Mouse (Mus musculus): Measurements from ENCODE around the gene Nos1ap. TPM values are rescaled to one million over a fixed set of nuclear protein-coding genes. Genes with fewer than 3 reads are reported as not detected.

The Nos1ap gene
- polyA plus RNA-seq, 1 experiment: 79.8 TPM

GRCm38 (mm10) chr1:170496221-170496620, 93.4 kb downstream of the Nos1ap start:
- H3K4me3 ChIP-seq (ENCODE audit: low read depth, low read length): no peak overlapping the region
- WGBS: 88% methylated on average over 8 of the region's 8 CpGs
- peaks cover 10% of the 10 kb centered on the region for H3K4me1 ChIP-seq (ENCODE audit: control insufficient read depth, insufficient read depth, insufficient read length, low read length)
- no peak for TF ChIP-seq CTCF (IDR thresholded peaks at IDR 0.05; ENCODE audit: extremely low read depth, insufficient read length, insufficient replicate concordance, low read depth, low read length)
- no peak for TF ChIP-seq POLR2A (IDR thresholded peaks at IDR 0.05; ENCODE audit: low read depth, low read length)
- no peaks in the 10 kb centered on the region for H3K36me3 ChIP-seq (ENCODE audit: control insufficient read depth, insufficient read depth, low read length)
- H3K27me3 ChIP-seq (ENCODE audit: control insufficient read depth, insufficient read depth, low read length): no peaks in the 10 kb centered on the region
- no peak overlapping the region for H3K27ac ChIP-seq (ENCODE audit: insufficient read depth, low read depth, low read length)

- Histone ChIP-seq H3K4me1 (ENCODE audit: control insufficient read depth, insufficient read depth, insufficient read length, low read length) (peaks cover 10% of the 10 kb centered on the region), H3K27ac (ENCODE audit: insufficient read depth, low read depth, low read length) (no peak overlapping the region), H3K4me3 (ENCODE audit: low read depth, low read length) (no peak overlapping the region), H3K27me3 (ENCODE audit: control insufficient read depth, insufficient read depth, low read length) (no peaks in the 10 kb centered on the region), H3K36me3 (ENCODE audit: control insufficient read depth, insufficient read depth, low read length) (no peaks in the 10 kb centered on the region)
- TF ChIP-seq POLR2A (IDR thresholded peaks at IDR 0.05; ENCODE audit: low read depth, low read length): no peak
- TF ChIP-seq CTCF (IDR thresholded peaks at IDR 0.05; ENCODE audit: extremely low read depth, insufficient read length, insufficient replicate concordance, low read depth, low read length): no peak
- 28% methylated on average over 13 of the region's 13 CpGs for WGBS
These were observed 94.0 kb downstream of the Nos1ap start for GRCm38 (mm10) chr1:170495538-170496183.

- H3K36me3 ChIP-seq (ENCODE audit: control insufficient read depth, insufficient read depth, low read length): no peaks in the 10 kb centered on the region
- no peak overlapping the region for H3K27ac ChIP-seq (ENCODE audit: insufficient read depth, low read depth, low read length)
- TF ChIP-seq CTCF (IDR thresholded peaks at IDR 0.05; ENCODE audit: extremely low read depth, insufficient read length, insufficient replicate concordance, low read depth, low read length) (no peak), POLR2A (IDR thresholded peaks at IDR 0.05; ENCODE audit: low read depth, low read length) (no peak)
- H3K4me1 ChIP-seq (ENCODE audit: control insufficient read depth, insufficient read depth, insufficient read length, low read length): peaks cover 10% of the 10 kb centered on the region
- 76% methylated on average over 2 of the region's 2 CpGs for WGBS
- H3K4me3 ChIP-seq (ENCODE audit: low read depth, low read length): no peak overlapping the region
- no peaks in the 10 kb centered on the region for H3K27me3 ChIP-seq (ENCODE audit: control insufficient read depth, insufficient read depth, low read length)
These were observed 97.1 kb downstream of the Nos1ap start for GRCm38 (mm10) chr1:170492527-170492926.

GRCm38 (mm10) chr1:170492027-170492426, 97.6 kb downstream of the Nos1ap start:
- Histone ChIP-seq H3K4me3 (ENCODE audit: low read depth, low read length) (no peak overlapping the region), H3K27ac (ENCODE audit: insufficient read depth, low read depth, low read length) (no peak overlapping the region), H3K27me3 (ENCODE audit: control insufficient read depth, insufficient read depth, low read length) (no peaks in the 10 kb centered on the region), H3K36me3 (ENCODE audit: control insufficient read depth, insufficient read depth, low read length) (no peaks in the 10 kb centered on the region), H3K4me1 (ENCODE audit: control insufficient read depth, insufficient read depth, insufficient read length, low read length) (peaks cover 10% of the 10 kb centered on the region)
- 67% methylated on average over 4 of the region's 4 CpGs for WGBS
- TF ChIP-seq CTCF (IDR thresholded peaks at IDR 0.05; ENCODE audit: extremely low read depth, insufficient read length, insufficient replicate concordance, low read depth, low read length) (no peak), POLR2A (IDR thresholded peaks at IDR 0.05; ENCODE audit: low read depth, low read length) (no peak)

GRCm38 (mm10) chr1:170489936-170490335, 99.7 kb downstream of the Nos1ap start:
- peaks cover 3% of the 10 kb centered on the region; the same call in 1 of the 2 replicates for H3K4me1 ChIP-seq (ENCODE audit: control insufficient read depth, insufficient read depth, insufficient read length, low read length)
- no peaks in the 10 kb centered on the region for H3K27me3 ChIP-seq (ENCODE audit: control insufficient read depth, insufficient read depth, low read length)
- H3K4me3 ChIP-seq (ENCODE audit: low read depth, low read length): no peak overlapping the region
- no peaks in the 10 kb centered on the region for H3K36me3 ChIP-seq (ENCODE audit: control insufficient read depth, insufficient read depth, low read length)
- TF ChIP-seq CTCF (IDR thresholded peaks at IDR 0.05; ENCODE audit: extremely low read depth, insufficient read length, insufficient replicate concordance, low read depth, low read length): no peak
- TF ChIP-seq POLR2A (IDR thresholded peaks at IDR 0.05; ENCODE audit: low read depth, low read length): no peak
- WGBS: 91% methylated on average over 7 of the region's 7 CpGs
- H3K27ac ChIP-seq (ENCODE audit: insufficient read depth, low read depth, low read length): no peak overlapping the region

GRCm38 (mm10) chr1:170489450-170489849, 100.2 kb downstream of the Nos1ap start:
- WGBS: 91% methylated on average over 6 of the region's 6 CpGs
- H3K4me1 ChIP-seq (ENCODE audit: control insufficient read depth, insufficient read depth, insufficient read length, low read length): peaks cover 6% of the 10 kb centered on the region; the same call in 1 of the 2 replicates
- H3K27ac ChIP-seq (ENCODE audit: insufficient read depth, low read depth, low read length): no peak overlapping the region
- TF ChIP-seq CTCF (IDR thresholded peaks at IDR 0.05; ENCODE audit: extremely low read depth, insufficient read length, insufficient replicate concordance, low read depth, low read length): no peak
- TF ChIP-seq POLR2A (IDR thresholded peaks at IDR 0.05; ENCODE audit: low read depth, low read length): no peak
- H3K4me3 ChIP-seq (ENCODE audit: low read depth, low read length): no peak overlapping the region
- H3K36me3 ChIP-seq (ENCODE audit: control insufficient read depth, insufficient read depth, low read length): no peaks in the 10 kb centered on the region
- H3K27me3 ChIP-seq (ENCODE audit: control insufficient read depth, insufficient read depth, low read length): no peaks in the 10 kb centered on the region

- peaks cover 28% of the 10 kb centered on the region; the same call in 1 of the 2 replicates for H3K4me1 ChIP-seq (ENCODE audit: control insufficient read depth, insufficient read depth, insufficient read length, low read length)
- H3K4me3 ChIP-seq (ENCODE audit: low read depth, low read length): no peak overlapping the region
- H3K36me3 ChIP-seq (ENCODE audit: control insufficient read depth, insufficient read depth, low read length): no peaks in the 10 kb centered on the region
- 25% methylated on average over 4 of the region's 4 CpGs for WGBS
- H3K27me3 ChIP-seq (ENCODE audit: control insufficient read depth, insufficient read depth, low read length): no peaks in the 10 kb centered on the region
- no peak for TF ChIP-seq POLR2A (IDR thresholded peaks at IDR 0.05; ENCODE audit: low read depth, low read length)
- no peak for TF ChIP-seq CTCF (IDR thresholded peaks at IDR 0.05; ENCODE audit: extremely low read depth, insufficient read length, insufficient replicate concordance, low read depth, low read length)
- no peak overlapping the region for H3K27ac ChIP-seq (ENCODE audit: insufficient read depth, low read depth, low read length)
These were observed 104.5 kb downstream of the Nos1ap start for GRCm38 (mm10) chr1:170485119-170485518.
